Mouse (Mus musculus) forebrain, embryonic 10.5 days (tissue): Measurements from ENCODE around the gene Neurl3. TPM values are rescaled to one million over a fixed set of nuclear protein-coding genes. Genes with fewer than 3 reads are reported as not detected.
A peak's percentile ranks its signal among the peaks of the same experiment; 100 is the strongest.

Experiments
- DNase-seq: peaks from one replicate; pipeline ENCODE4 v3.0.0-alpha.2; 2017; ENCODE audit warnings: low spot score; ENCODE audit errors: extremely low spot score
- H3K27ac ChIP-seq: fragments of 300-500 bp; sonication (generic); 2 replicates; pipeline ENCODE4 v1.5.1; 2016; ENCODE audit warnings: mild to moderate bottlenecking
- H3K27me3 ChIP-seq: fragments of 300-500 bp; sonication (generic); 2 replicates; pipeline ENCODE4 v1.6.1; 2016; ENCODE audit warnings: mild to moderate bottlenecking; ENCODE audit not compliant: poor library complexity, severe bottlenecking
- H3K36me3 ChIP-seq: fragments of 300-500 bp; sonication (generic); replicated peaks from 2 replicates; pipeline ENCODE4 v1.6.1; 2016; ENCODE audit warnings: mild to moderate bottlenecking, moderate library complexity
- H3K4me1 ChIP-seq: fragments of 300-500 bp; sonication (generic); 2 replicates; pipeline ENCODE4 v1.6.1; 2016
- H3K4me3 ChIP-seq: fragments of 300-500 bp; sonication (generic); 2 replicates; pipeline ENCODE4 v1.5.1; 2016; ENCODE audit warnings: mild to moderate bottlenecking, moderate library complexity
- H3K9me3 ChIP-seq: fragments of 300-500 bp; sonication (generic); 2 replicates; pipeline ENCODE4 v1.6.1; 2016; ENCODE audit warnings: mild to moderate bottlenecking, moderate library complexity
- WGBS: fragments of 180-500 bp; shearing (Covaris S2); methylation state at CpG from one replicate; pipeline ENCODE4 v1.1.7; 2016; 5-methylcytosine and 5-hydroxymethylcytosine counted together
- polyA plus RNA-seq: library from polyadenylated mRNA; unstranded; fragments of >200 nt; fragmentation: Nextera tagmentation; extraction: Ambion mirVana; gene quantifications from 2 replicates; pipeline ENCODE4 v1.2.1, GENCODE M21; 2016

Neurl3 gene
- polyA plus RNA-seq, 1 experiment from 2014 or later = 0.32 TPM

- WGBS = 72% methylated on average over 7 of the region's 7 CpGs
- Histone ChIP-seq H3K27ac (no peak overlapping the region), H3K4me1 (peaks cover 33% of the 10 kb centered on the region), H3K9me3 (no peaks in the 10 kb centered on the region), H3K4me3 (no peak overlapping the region; the same call in 1 of the 2 replicates), H3K27me3 (peaks cover 57% of the 10 kb centered on the region), H3K36me3 (no peaks in the 10 kb centered on the region)
- DNase-seq = no peak
These were observed 32.6 kb upstream of the Neurl3 start for GRCm38 (mm10) chr1:36307121-36307494.

- Histone ChIP-seq H3K27me3 (peaks cover 65% of the 10 kb centered on the region), H3K9me3 (no peaks in the 10 kb centered on the region), H3K4me1 (peaks cover 33% of the 10 kb centered on the region), H3K27ac (no peak overlapping the region), H3K36me3 (no peaks in the 10 kb centered on the region), H3K4me3 (no peak overlapping the region)
- WGBS = 82% methylated on average over 6 of the region's 6 CpGs
- DNase-seq = no peak
These were observed 31.6 kb upstream of the Neurl3 start for GRCm38 (mm10) chr1:36306120-36306519.

GRCm38 (mm10) chr1:36304764-36305163 lies 30.3 kb upstream of the Neurl3 start:
- Histone ChIP-seq H3K27me3 (peaks cover 71% of the 10 kb centered on the region), H3K36me3 (no peaks in the 10 kb centered on the region), H3K4me3 (no peak overlapping the region), H3K9me3 (no peaks in the 10 kb centered on the region), H3K27ac (no peak overlapping the region), H3K4me1 (peaks cover 28% of the 10 kb centered on the region)
- WGBS = 75% methylated on average over 7 of the region's 7 CpGs
- DNase-seq = no peak

- no peak for DNase-seq
- H3K4me3 ChIP-seq = peak overlapping the region; percentile 53
- H3K27me3 ChIP-seq = peaks cover 69% of the 10 kb centered on the region
- WGBS = 9% methylated on average over 30 of the region's 30 CpGs
- peak overlapping the region; percentile 70 for H3K27ac ChIP-seq
- no peaks in the 10 kb centered on the region for H3K9me3 ChIP-seq
- peaks cover 22% of the 10 kb centered on the region for H3K4me1 ChIP-seq
- no peaks in the 10 kb centered on the region for H3K36me3 ChIP-seq
These were observed 29.2 kb upstream of the Neurl3 start for GRCm38 (mm10) chr1:36303381-36304320.

- WGBS = 18% methylated on average over 9 of the region's 9 CpGs
- peaks cover 69% of the 10 kb centered on the region for H3K27me3 ChIP-seq
- peak overlapping the region; percentile 70 for H3K27ac ChIP-seq
- H3K4me3 ChIP-seq = peak overlapping the region; percentile 53
- H3K4me1 ChIP-seq = peaks cover 15% of the 10 kb centered on the region
- no peak for DNase-seq
- H3K36me3 ChIP-seq = no peaks in the 10 kb centered on the region
- no peaks in the 10 kb centered on the region for H3K9me3 ChIP-seq
These were observed 28.5 kb upstream of the Neurl3 start for GRCm38 (mm10) chr1:36302957-36303356.

- Histone ChIP-seq H3K4me1 (peaks cover 13% of the 10 kb centered on the region), H3K9me3 (no peaks in the 10 kb centered on the region), H3K4me3 (no peak overlapping the region), H3K36me3 (no peaks in the 10 kb centered on the region), H3K27me3 (peaks cover 76% of the 10 kb centered on the region), H3K27ac (no peak overlapping the region)
- WGBS = 81% methylated on average over 8 of the region's 8 CpGs
- no peak for DNase-seq
These were observed 27.8 kb upstream of the Neurl3 start for GRCm38 (mm10) chr1:36302273-36302672.

GRCm38 (mm10) chr1:36300486-36300885 lies 26.0 kb upstream of the Neurl3 start:
- 88% methylated on average over 6 of the region's 6 CpGs for WGBS
- Histone ChIP-seq H3K27me3 (peaks cover 79% of the 10 kb centered on the region), H3K27ac (no peak overlapping the region), H3K36me3 (no peaks in the 10 kb centered on the region), H3K9me3 (no peaks in the 10 kb centered on the region), H3K4me3 (no peak overlapping the region), H3K4me1 (peaks cover 13% of the 10 kb centered on the region)
- DNase-seq = no peak

- peaks cover 13% of the 10 kb centered on the region for H3K4me1 ChIP-seq
- 64% methylated on average over 2 of the region's 2 CpGs for WGBS
- DNase-seq = no peak
- no peak overlapping the region for H3K4me3 ChIP-seq
- peaks cover 76% of the 10 kb centered on the region for H3K27me3 ChIP-seq
- no peaks in the 10 kb centered on the region for H3K9me3 ChIP-seq
- H3K36me3 ChIP-seq = no peaks in the 10 kb centered on the region
- no peak overlapping the region for H3K27ac ChIP-seq
These were observed 25.2 kb upstream of the Neurl3 start for GRCm38 (mm10) chr1:36299676-36300075.

- Histone ChIP-seq H3K4me3 (no peak overlapping the region), H3K36me3 (no peaks in the 10 kb centered on the region), H3K4me1 (peaks cover 13% of the 10 kb centered on the region), H3K9me3 (no peaks in the 10 kb centered on the region), H3K27me3 (peaks cover 70% of the 10 kb centered on the region), H3K27ac (no peak overlapping the region)
- DNase-seq = no peak
- 26% methylated on average over 13 of the region's 13 CpGs for WGBS
These were observed 24.6 kb upstream of the Neurl3 start for GRCm38 (mm10) chr1:36299126-36299525.

GRCm38 (mm10) chr1:36298107-36298506 lies 23.6 kb upstream of the Neurl3 start:
- H3K4me3 ChIP-seq = no peak overlapping the region
- DNase-seq = no peak
- no peak overlapping the region for H3K27ac ChIP-seq
- H3K4me1 ChIP-seq = peaks cover 7% of the 10 kb centered on the region
- no peaks in the 10 kb centered on the region for H3K9me3 ChIP-seq
- 88% methylated on average over 4 of the region's 4 CpGs for WGBS
- H3K27me3 ChIP-seq = peaks cover 60% of the 10 kb centered on the region
- H3K36me3 ChIP-seq = no peaks in the 10 kb centered on the region

GRCm38 (mm10) chr1:36296466-36297149 lies 22.1 kb upstream of the Neurl3 start:
- WGBS = 80% methylated on average over 9 of the region's 9 CpGs
- 0 out of 2 replicates have a peak, but pooled peaks cover 4% of the 10 kb centered on the region for H3K4me1 ChIP-seq
- no peak for DNase-seq
- H3K27me3 ChIP-seq = peaks cover 45% of the 10 kb centered on the region
- no peaks in the 10 kb centered on the region for H3K9me3 ChIP-seq
- no peak overlapping the region for H3K27ac ChIP-seq
- no peak overlapping the region for H3K4me3 ChIP-seq
- H3K36me3 ChIP-seq = no peaks in the 10 kb centered on the region

GRCm38 (mm10) chr1:36294402-36294801 lies 19.9 kb upstream of the Neurl3 start:
- no peak for DNase-seq
- 86% methylated on average over 3 of the region's 3 CpGs for whole genome bisulfite sequencing
- H3K36me3 ChIP-seq = no peaks in the 10 kb centered on the region
- no peak overlapping the region for H3K27ac ChIP-seq
- no peaks in the 10 kb centered on the region for H3K9me3 ChIP-seq
- no peak overlapping the region for H3K4me3 ChIP-seq
- H3K27me3 ChIP-seq = peaks cover 24% of the 10 kb centered on the region
- 0 out of 2 replicates have a peak, but pooled peaks cover 4% of the 10 kb centered on the region for H3K4me1 ChIP-seq

- H3K27me3 ChIP-seq = peaks cover 15% of the 10 kb centered on the region
- no peaks in the 10 kb centered on the region for H3K9me3 ChIP-seq
- DNase-seq = no peak
- no peak overlapping the region for H3K4me3 ChIP-seq
- WGBS = 95% methylated on average over 8 of the region's 8 CpGs
- H3K4me1 ChIP-seq = no peaks in the 10 kb centered on the region
- H3K36me3 ChIP-seq = no peaks in the 10 kb centered on the region
- H3K27ac ChIP-seq = no peak overlapping the region
These were observed 19.0 kb upstream of the Neurl3 start for GRCm38 (mm10) chr1:36293470-36293869.
